Mouse (Mus musculus) spleen, adult 2 months (tissue): ENCODE measurements around the gene Zwilch. TPM values are rescaled to one million over a fixed set of nuclear protein-coding genes. Genes with fewer than 3 reads are reported as not detected.

Source experiments
- DNase-seq, 2 experiments: peaks; one replicate each; pipeline versions ENCODE4 v3.0.0 to v3.0.0-alpha.2; 2012 to 2021; ENCODE audit warnings: low spot score in 2 of 2, low read depth in 1 of 2
- H3K27ac ChIP-seq: fragments of 200-500 bp; 2 replicates; pipeline ENCODE4 v1.5.1; 2012; ENCODE audit warnings: low read length, inconsistent platforms; ENCODE audit not compliant: insufficient read depth
- H3K27me3 ChIP-seq: fragments of 200-500 bp; 2 replicates; pipeline ENCODE4 v1.6.1; 2012; ENCODE audit warnings: mild to moderate bottlenecking, moderate library complexity, low read length, inconsistent platforms; ENCODE audit not compliant: control insufficient read depth, insufficient read depth
- H3K36me3 ChIP-seq: fragments of 200-500 bp; 2 replicates; pipeline ENCODE4 v1.6.1; 2012; ENCODE audit warnings: mild to moderate bottlenecking, low read length, inconsistent platforms; ENCODE audit not compliant: control insufficient read depth, insufficient read depth
- H3K4me1 ChIP-seq: fragments of 200-500 bp; 2 replicates; pipeline ENCODE4 v1.6.1; 2011; ENCODE audit warnings: inconsistent platforms; ENCODE audit not compliant: control insufficient read depth, insufficient read depth, insufficient read length
- H3K4me3 ChIP-seq: fragments of 200-500 bp; 2 replicates; pipeline ENCODE4 v1.5.1; 2011; ENCODE audit warnings: mild to moderate bottlenecking, inconsistent platforms; ENCODE audit not compliant: insufficient read depth, insufficient read length; ENCODE audit errors: extremely low read depth
- CTCF ChIP-seq: fragments of 200-500 bp; IDR thresholded peaks from 2 replicates; pipeline ENCODE4 v1.5.1; 2011; ENCODE audit warnings: mild to moderate bottlenecking, inconsistent platforms; ENCODE audit not compliant: insufficient read depth, insufficient read length, insufficient replicate concordance; ENCODE audit errors: extremely low read depth
- POLR2A ChIP-seq: fragments of 200-500 bp; IDR thresholded peaks from 2 replicates; pipeline ENCODE4 v1.6.1; 2011; ENCODE audit warnings: low read depth, low read length, inconsistent platforms
- WGBS: fragments of 180-500 bp; shearing (Covaris S2); methylation state at CpG from one replicate; pipeline ENCODE4 v1.1.7; 2018; 5-methylcytosine and 5-hydroxymethylcytosine counted together
- polyA plus RNA-seq: library from polyadenylated mRNA; depleted of rRNA; stranded (reverse); fragments of >200 nt; gene quantifications from 2 replicates; pipeline ENCODE4 v1.2.3, GENCODE M21; 2012

The Zwilch gene
- polyA plus RNA-seq, 1 experiment, result 1.1 TPM

DNA sequence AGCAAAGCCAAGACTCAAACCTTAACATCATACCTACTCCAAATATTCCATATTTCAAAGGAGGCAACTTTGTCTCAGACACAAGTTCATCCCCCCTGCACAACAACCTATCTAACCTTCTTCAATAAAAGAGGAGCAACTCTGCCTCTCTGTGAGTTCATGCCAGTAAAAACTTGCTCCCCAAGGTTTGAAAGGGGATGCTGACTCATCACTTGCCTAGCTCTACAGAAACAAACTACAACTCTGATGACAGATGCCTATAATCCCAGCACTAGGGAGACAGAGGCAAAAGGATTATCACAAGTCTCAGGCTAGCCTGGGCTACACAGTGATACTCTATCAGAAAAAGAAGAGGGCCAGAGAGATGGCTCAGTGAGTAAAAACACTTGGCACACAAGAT is 45.0 kb upstream of the Zwilch start:
- Histone ChIP-seq H3K36me3 (peaks cover 2% of the 10 kb centered on the region; the same call in 1 of the 2 replicates), H3K27ac (no peak overlapping the region), H3K4me1 (no peaks in the 10 kb centered on the region), H3K27me3 (no peaks in the 10 kb centered on the region), H3K4me3 (no peak overlapping the region)
- no peak for DNase-seq
- no peak for TF ChIP-seq CTCF
- no peak for TF ChIP-seq POLR2A

DNA sequence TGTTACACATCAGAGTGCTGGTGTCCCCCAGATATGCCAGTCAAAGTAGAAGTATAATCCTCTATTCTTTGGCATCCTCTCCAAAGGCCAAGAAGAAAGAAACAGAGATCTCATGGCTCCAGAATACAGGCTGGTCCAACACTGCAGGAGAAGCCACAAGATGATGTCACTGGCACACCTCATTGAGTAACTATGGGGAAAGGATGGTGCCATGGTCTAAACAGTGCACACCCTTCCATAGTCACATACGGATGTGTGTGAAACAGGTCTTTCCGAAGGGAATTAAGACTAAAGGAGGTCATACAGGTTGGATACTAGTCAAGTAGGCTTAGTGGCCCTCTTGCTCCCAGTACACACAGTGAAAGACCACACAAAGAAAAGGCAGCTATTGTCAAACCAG is 43.7 kb upstream of the Zwilch start:
- Histone ChIP-seq H3K4me1 (no peaks in the 10 kb centered on the region), H3K27me3 (no peaks in the 10 kb centered on the region), H3K36me3 (peaks cover 6% of the 10 kb centered on the region), H3K27ac (no peak overlapping the region), H3K4me3 (no peak overlapping the region)
- DNase-seq, result no peak
- TF ChIP-seq POLR2A, result no peak
- no peak for TF ChIP-seq CTCF
- 93% methylated on average over 2 of the region's 2 CpGs for WGBS

DNA sequence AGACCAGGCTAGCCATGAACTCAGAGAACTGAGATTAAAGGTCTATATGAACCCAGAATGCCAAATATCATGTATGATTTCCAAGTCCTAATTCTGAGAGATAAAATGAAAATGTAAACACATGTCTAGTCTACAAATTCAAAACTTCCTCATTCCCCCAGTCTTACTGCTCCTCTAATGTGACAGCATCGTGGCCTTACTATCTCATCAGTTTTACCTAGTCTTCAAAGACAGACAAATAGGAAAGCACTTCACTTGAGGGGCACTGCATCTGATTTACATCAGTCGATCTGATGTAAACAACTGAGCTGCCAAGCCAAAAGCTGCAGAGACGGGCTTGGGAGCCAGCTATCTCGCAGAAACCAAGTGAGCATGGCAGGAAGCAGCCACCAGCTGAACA is 43.2 kb upstream of the Zwilch start:
- 32% methylated on average over 4 of the region's 4 CpGs for WGBS
- Histone ChIP-seq H3K36me3 (peaks cover 6% of the 10 kb centered on the region), H3K4me3 (no peak overlapping the region), H3K27me3 (no peaks in the 10 kb centered on the region), H3K27ac (no peak overlapping the region), H3K4me1 (no peaks in the 10 kb centered on the region)
- no peak for TF ChIP-seq POLR2A
- TF ChIP-seq CTCF, result no peak
- no peak for DNase-seq

DNA sequence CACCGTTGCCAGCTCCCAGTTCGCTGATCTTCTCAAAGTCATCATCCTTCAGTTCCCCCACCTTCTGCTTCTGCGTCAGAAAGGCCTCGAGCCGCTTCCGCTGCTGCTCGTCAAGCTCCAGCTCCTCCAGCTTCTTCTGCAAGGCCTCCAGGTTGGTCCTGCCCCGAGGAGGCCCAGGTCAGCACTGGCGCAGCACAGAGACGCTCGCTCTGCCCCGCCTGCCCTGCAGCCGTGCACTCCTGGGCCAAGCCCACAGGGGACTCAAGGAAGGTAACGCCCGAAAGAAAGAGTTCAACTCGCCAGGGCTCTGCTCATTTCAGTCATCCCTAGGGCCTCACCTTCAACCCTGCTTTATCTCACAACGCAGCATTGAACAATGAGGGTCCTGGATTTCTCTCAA is 41.5 kb upstream of the Zwilch start:
- Histone ChIP-seq H3K36me3 (peaks cover 12% of the 10 kb centered on the region), H3K4me1 (no peaks in the 10 kb centered on the region), H3K27ac (no peak overlapping the region), H3K27me3 (no peaks in the 10 kb centered on the region), H3K4me3 (no peak overlapping the region)
- TF ChIP-seq POLR2A, result no peak
- TF ChIP-seq CTCF, result no peak
- 96% methylated on average over 17 of the region's 17 CpGs for WGBS
- DNase-seq, result no peak

DNA sequence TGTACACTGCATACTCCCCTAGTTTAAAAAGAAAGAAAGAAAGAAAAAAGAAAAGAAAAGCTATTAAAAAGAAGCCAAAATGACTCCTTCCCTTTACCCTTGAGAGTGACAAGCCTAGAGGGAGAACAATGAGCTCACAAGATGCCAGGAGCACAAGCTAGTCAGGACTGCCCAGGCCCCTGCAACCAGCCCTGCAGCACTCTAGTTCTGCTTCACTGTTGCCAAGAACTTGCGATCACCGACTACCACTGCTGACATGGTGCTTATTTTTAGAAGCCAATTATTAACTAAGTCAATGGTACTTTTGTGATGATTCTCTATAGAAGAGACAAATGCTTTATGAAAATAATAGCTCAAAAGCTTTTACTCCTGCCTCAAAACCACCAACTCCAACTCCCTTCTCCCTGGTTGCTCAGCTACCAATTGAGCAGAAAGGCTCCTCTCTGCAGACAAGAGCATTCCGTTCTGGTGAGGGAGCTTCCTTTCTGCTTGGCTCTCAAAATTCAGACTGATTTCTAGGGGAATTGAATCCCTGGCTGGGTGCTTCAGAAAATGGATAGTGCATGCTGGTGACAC is 34.7 kb upstream of the Zwilch start:
- no peak overlapping the region for H3K4me3 ChIP-seq
- 90% methylated on average over 3 of the region's 3 CpGs for WGBS
- H3K27ac ChIP-seq, result no peak overlapping the region
- H3K4me1 ChIP-seq, result no peaks in the 10 kb centered on the region
- DNase-seq, result no peak
- H3K27me3 ChIP-seq, result no peaks in the 10 kb centered on the region
- peaks cover 26% of the 10 kb centered on the region for H3K36me3 ChIP-seq
- TF ChIP-seq CTCF (no peak), POLR2A (no peak)

DNA sequence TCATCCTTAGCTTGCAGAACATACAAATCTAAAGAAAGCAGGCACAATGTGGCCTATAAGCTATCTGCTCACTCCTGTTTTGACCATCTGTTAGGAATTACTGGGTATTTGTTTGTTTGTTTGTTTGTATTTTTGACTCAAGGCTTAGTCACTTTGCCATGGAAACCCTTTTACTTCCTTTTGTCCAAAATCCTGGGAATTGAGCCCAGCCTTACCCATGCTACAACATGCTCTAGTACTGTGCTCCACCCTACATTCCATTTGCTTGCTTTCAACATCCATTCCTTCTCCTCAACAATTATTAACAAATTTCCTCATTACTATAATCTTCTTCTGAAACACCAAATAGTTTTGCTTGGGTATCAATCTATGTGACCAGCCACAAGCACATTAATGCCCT is 30.0 kb upstream of the Zwilch start:
- Histone ChIP-seq H3K27me3 (no peaks in the 10 kb centered on the region), H3K4me3 (no peak overlapping the region), H3K36me3 (peaks cover 22% of the 10 kb centered on the region), H3K4me1 (no peaks in the 10 kb centered on the region), H3K27ac (no peak overlapping the region)
- no peak for DNase-seq
- TF ChIP-seq POLR2A, result no peak

DNA sequence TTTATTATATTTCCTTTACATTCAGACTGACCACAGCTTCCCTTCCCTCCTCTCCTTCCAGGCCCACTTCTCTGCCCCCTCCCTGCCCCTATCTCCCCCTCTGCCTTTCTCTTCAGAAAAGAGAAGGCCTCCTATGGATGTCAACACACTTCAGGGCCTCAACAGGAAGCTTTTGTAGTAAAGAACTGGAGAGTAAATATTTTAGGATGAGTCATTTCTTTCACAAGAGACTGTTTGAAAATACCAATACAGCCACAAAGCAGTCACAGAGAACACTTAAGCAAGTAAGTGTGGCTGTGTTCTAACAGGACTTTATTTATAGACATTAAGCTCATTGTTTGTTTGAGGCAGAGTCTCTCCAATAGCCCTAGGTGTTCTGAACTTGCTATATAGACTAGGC is 29.4 kb upstream of the Zwilch start:
- TF ChIP-seq POLR2A, result no peak
- TF ChIP-seq CTCF, result no peak
- H3K4me1 ChIP-seq, result no peaks in the 10 kb centered on the region
- H3K27ac ChIP-seq, result no peak overlapping the region
- no peaks in the 10 kb centered on the region for H3K27me3 ChIP-seq
- DNase-seq, result no peak
- H3K36me3 ChIP-seq, result peaks cover 21% of the 10 kb centered on the region
- H3K4me3 ChIP-seq, result no peak overlapping the region
